Mouse (Mus musculus) C2C12 (cell line): Measurements from ENCODE around the gene Igfbp5. TPM values are rescaled to one million over a fixed set of nuclear protein-coding genes. Genes with fewer than 3 reads are reported as not detected.

Source experiments
- H3K27me3 ChIP-seq: one replicate; pipeline ENCODE4 v1.6.1; 2011; ENCODE audit not compliant: control insufficient read depth, insufficient read depth, insufficient read length
- H3K36me3 ChIP-seq: one replicate; pipeline ENCODE4 v1.6.1; 2011; ENCODE audit not compliant: control insufficient read depth, insufficient read depth
- H3K4me3 ChIP-seq: one replicate; pipeline ENCODE4 v1.5.1; 2011; ENCODE audit warnings: mild to moderate bottlenecking, control low read depth; ENCODE audit not compliant: poor library complexity, insufficient read depth, severe bottlenecking
- H3K79me2 ChIP-seq: one replicate; pipeline ENCODE4 v1.6.1; 2011; ENCODE audit not compliant: control insufficient read depth, insufficient read depth
- H3K79me3 ChIP-seq: one replicate; pipeline ENCODE4 v1.6.1; 2011; ENCODE audit warnings: low read depth, control low read depth
- H3ac ChIP-seq: one replicate; pipeline ENCODE3; 2011; ENCODE audit warnings: low read depth; ENCODE audit not compliant: control insufficient read depth, insufficient read length
- CEBPB ChIP-seq: IDR thresholded peaks from one replicate; pipeline ENCODE4 v1.6.1; 2011; ENCODE audit warnings: low read depth, mild to moderate bottlenecking, control low read depth, moderate library complexity
- CTCF ChIP-seq: IDR thresholded peaks from one replicate; pipeline ENCODE4 v1.5.1; 2011; ENCODE audit not compliant: control insufficient read depth, insufficient read depth, insufficient read length
- FOSL1 ChIP-seq: IDR thresholded peaks from one replicate; pipeline ENCODE4 v1.8.0; 2011; ENCODE audit warnings: mild to moderate bottlenecking, low read length; ENCODE audit not compliant: poor library complexity, insufficient read depth, severe bottlenecking
- MAX ChIP-seq: IDR thresholded peaks from one replicate; pipeline ENCODE4 v1.6.1; 2011; ENCODE audit warnings: mild to moderate bottlenecking, control low read depth
- MYOD1 ChIP-seq: IDR thresholded peaks from one replicate; pipeline ENCODE4 v1.6.1; 2011; ENCODE audit warnings: low read depth; ENCODE audit not compliant: control insufficient read depth, insufficient read length
- MYOG ChIP-seq: IDR thresholded peaks from one replicate; pipeline ENCODE4 v1.6.1; 2011; ENCODE audit not compliant: control insufficient read depth, insufficient read length; ENCODE audit errors: extremely low read depth
- USF1 ChIP-seq: IDR thresholded peaks from one replicate; pipeline ENCODE4 v1.6.1; 2011; ENCODE audit warnings: low read depth, mild to moderate bottlenecking, control low read depth, moderate library complexity
- long read RNA-seq, 2 experiments: library from polyadenylated mRNA; unstranded; transcript quantifications; one replicate each; pipeline ENCODE4 v2.0.0; 2019 to 2020
- polyA plus RNA-seq: library from polyadenylated mRNA; unstranded; fragments of >200 nt; fragmentation: generic; extraction: Trizol; gene quantifications from one replicate; pipeline ENCODE4 v1.2.1, GENCODE M21; 2012; ENCODE audit warnings: missing spikeins

Gene Igfbp5
- 62.8 TPM for polyA plus RNA-seq
- long read RNA-seq, experiment 1, full-length matches to known transcripts: 1 of 138 reads
- long read RNA-seq, experiment 1, partial matches to known transcripts: 0 of 138 reads
- long read RNA-seq, experiment 1, other reads (novel, unspliced or antisense): 137 of 138 reads
- long read RNA-seq, experiment 2, full-length matches to known transcripts: 13 of 29 reads
- long read RNA-seq, experiment 2, partial matches to known transcripts: 0 of 29 reads
- long read RNA-seq, experiment 2, other reads (novel, unspliced or antisense): 16 of 29 reads

DNA sequence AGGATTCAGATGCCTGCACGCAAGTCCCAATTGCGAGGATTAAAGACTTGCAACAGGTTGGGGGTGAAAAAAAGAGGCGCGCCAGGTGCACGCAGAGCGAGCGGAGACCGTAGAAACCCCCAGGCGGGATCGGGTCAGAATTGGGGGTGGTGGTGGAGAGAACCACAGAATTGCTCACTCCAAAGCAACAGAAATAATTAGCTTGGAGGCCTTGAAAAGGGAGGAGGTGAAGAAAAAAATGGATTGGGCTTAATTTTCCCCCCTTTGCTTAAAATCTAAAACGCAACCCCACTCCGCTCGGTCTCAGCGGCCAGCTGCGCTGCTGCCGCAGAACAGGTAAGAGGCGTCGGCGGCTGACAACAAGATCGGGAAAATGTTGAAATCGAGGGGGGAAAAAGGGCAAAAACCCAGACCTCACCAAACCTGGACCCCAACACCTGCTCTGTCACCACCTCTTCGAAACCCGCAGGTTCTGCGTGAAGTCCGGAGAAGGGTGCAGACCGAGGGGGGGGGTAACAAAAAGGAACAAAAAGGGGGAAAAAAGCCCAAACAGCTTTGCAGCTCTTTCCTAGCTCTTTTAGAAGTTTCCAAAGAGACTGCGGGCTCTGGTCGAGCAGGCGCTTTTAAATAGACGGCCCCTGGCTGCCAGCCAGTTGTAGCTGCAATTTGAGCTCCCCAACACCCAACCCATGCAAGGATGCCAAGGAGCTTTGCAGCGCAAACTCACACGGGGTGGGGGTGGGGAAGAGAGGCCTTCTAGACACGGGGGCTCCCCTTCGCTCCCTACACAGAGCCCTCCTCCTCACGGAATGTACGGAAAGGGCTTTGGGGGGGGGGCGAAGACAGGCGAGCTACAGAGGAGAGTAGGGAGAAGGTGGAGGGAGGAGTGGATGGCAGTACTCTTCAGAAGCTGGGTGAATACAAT, at the start of gene Igfbp5:
TSS of gene Igfbp5 (minus strand) at position 598 of the 925 bp plus-strand sequence.
- no peak for TF ChIP-seq MAX
- no peak for TF ChIP-seq CTCF
- no peak for TF ChIP-seq FOSL1
- TF ChIP-seq MYOD1: no peak
- no peak for TF ChIP-seq MYOG
- TF ChIP-seq CEBPB: no peak
- no peak for TF ChIP-seq USF1
- Histone ChIP-seq H3K79me3 (no peaks in the 10 kb centered on the region), H3K4me3 (peak within 1 kb of the TSS; percentile 26), H3K27me3 (no peaks in the 10 kb centered on the region), H3K79me2 (no peaks in the 10 kb centered on the region), H3K36me3 (no peaks in the 10 kb centered on the region), H3ac (peak within 1 kb of the TSS; percentile 55)

DNA sequence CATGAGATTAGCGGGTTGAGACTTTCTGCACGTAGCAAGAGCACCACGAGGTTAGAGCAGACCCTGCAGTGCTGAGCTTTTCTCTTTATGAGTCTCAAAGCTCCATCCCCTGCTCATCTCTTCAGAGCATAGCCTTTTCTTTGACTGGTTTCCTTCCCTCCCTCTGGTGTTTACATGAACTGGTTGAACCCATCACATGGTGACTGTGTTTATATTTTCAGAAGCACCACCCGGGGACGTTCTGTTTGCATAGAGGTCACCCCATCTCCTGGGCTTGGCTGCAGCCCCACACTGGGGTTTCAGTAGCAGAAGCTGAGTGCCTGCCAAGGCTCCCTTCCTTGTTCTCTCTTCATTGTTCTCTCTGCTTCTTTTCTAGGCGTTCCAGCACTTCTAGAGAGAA, 40.1 kb upstream of the Igfbp5 start:
- TF ChIP-seq MYOG (no peak), CTCF (no peak), MYOD1 (no peak), USF1 (no peak), CEBPB (no peak), MAX (no peak), FOSL1 (no peak)
- no peaks in the 10 kb centered on the region for H3K79me2 ChIP-seq
- H3K36me3 ChIP-seq: no peaks in the 10 kb centered on the region
- H3ac ChIP-seq: no peak overlapping the region
- H3K4me3 ChIP-seq: no peak overlapping the region
- no peaks in the 10 kb centered on the region for H3K27me3 ChIP-seq
- no peaks in the 10 kb centered on the region for H3K79me3 ChIP-seq

GRCm38 (mm10) chr1:72913073-72913472, 38.4 kb upstream of the Igfbp5 start:
- no peaks in the 10 kb centered on the region for H3K36me3 ChIP-seq
- no peaks in the 10 kb centered on the region for H3K79me3 ChIP-seq
- no peaks in the 10 kb centered on the region for H3K79me2 ChIP-seq
- TF ChIP-seq CEBPB (no peak), MAX (no peak), USF1 (no peak), CTCF (no peak), FOSL1 (no peak), MYOD1 (no peak), MYOG (no peak)
- H3ac ChIP-seq: no peak overlapping the region
- H3K27me3 ChIP-seq: no peaks in the 10 kb centered on the region
- no peak overlapping the region for H3K4me3 ChIP-seq

DNA sequence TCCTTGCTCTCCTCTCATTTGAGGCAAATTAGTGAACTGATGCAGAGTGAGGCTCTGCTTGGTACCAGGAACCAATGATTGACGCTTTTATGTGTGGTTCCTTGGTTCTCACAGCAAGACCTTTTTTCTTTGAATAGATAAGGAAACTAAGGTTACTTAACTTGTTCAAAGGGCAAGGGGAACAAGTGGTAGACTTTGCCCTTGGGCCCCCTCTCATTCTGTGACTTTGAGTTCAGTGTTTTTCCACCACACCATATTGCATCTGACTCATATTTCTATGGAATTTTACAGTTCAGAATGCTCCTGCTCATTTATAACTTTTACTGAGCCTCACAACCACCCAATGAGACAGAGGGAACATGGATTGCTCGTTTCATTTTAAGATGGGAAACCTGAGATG, 21.1 kb upstream of the Igfbp5 start:
- TF ChIP-seq MYOD1 (no peak), CEBPB (no peak), CTCF (no peak), MYOG (no peak), USF1 (no peak), MAX (no peak), FOSL1 (no peak)
- no peaks in the 10 kb centered on the region for H3K27me3 ChIP-seq
- no peaks in the 10 kb centered on the region for H3K36me3 ChIP-seq
- H3K79me2 ChIP-seq: no peaks in the 10 kb centered on the region
- no peak overlapping the region for H3K4me3 ChIP-seq
- H3ac ChIP-seq: no peak overlapping the region
- no peaks in the 10 kb centered on the region for H3K79me3 ChIP-seq

DNA sequence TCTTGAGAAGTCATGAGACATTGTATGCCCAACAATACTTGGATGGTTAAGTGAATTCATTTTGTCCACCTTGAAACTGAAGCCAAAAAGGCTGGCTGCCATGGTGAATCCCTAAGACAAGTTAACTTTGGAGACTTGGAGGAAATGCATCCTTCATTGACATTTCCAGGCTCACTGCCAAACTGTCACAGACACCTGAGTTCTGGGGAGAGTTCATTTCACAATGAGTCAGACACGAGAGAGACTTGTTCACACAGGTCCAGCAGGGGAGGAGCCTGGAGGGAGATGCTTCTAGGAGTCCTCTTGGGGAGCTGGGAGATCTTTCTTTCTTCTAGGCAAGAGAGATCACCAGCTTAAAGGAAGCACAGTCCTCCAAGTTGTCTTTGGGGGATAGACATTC, 13.2 kb upstream of the Igfbp5 start:
- no peaks in the 10 kb centered on the region for H3K36me3 ChIP-seq
- TF ChIP-seq MYOG (no peak), FOSL1 (no peak), USF1 (no peak)
- H3K79me2 ChIP-seq: no peaks in the 10 kb centered on the region
- no peak overlapping the region for H3ac ChIP-seq
- no peaks in the 10 kb centered on the region for H3K27me3 ChIP-seq
- no peaks in the 10 kb centered on the region for H3K79me3 ChIP-seq
- H3K4me3 ChIP-seq: no peak overlapping the region
